Mouse (Mus musculus) hindbrain, embryonic 13.5 days (tissue): ENCODE measurements around the gene Rapgef1. TPM values are rescaled to one million over a fixed set of nuclear protein-coding genes. Genes with fewer than 3 reads are reported as not detected.
"Not testable (repeated sequence)": the region's sequence is repeated elsewhere in the genome, so short reads cannot be mapped to it uniquely, and the experiment has no call there.

Experiments used
- ATAC-seq: fragments of 200-750 bp; cut with Nextera tagmentation; 2 replicates; pipeline ENCODE4 v1.8.0; 2017; ENCODE audit warnings: moderate TSS enrichment; ENCODE audit not compliant: low FRiP score
- H3K27ac ChIP-seq: fragments of 300-500 bp; sonication (generic); 2 replicates; pipeline ENCODE4 v1.5.1; 2015; ENCODE audit warnings: inconsistent platforms, mild to moderate bottlenecking, moderate library complexity
- H3K27me3 ChIP-seq: fragments of 300-500 bp; sonication (generic); 2 replicates; pipeline ENCODE4 v1.6.1; 2015; ENCODE audit warnings: mild to moderate bottlenecking, inconsistent platforms
- H3K36me3 ChIP-seq: fragments of 300-500 bp; sonication (generic); 2 replicates; pipeline ENCODE4 v1.6.1; 2015; ENCODE audit warnings: mild to moderate bottlenecking, inconsistent platforms
- H3K4me1 ChIP-seq: fragments of 300-500 bp; sonication (generic); replicated peaks from 2 replicates; pipeline ENCODE4 v1.6.1; 2015; ENCODE audit warnings: inconsistent platforms
- H3K4me2 ChIP-seq: fragments of 300-500 bp; sonication (generic); 2 replicates; pipeline ENCODE4 v1.6.1; 2015; ENCODE audit warnings: inconsistent platforms, mild to moderate bottlenecking, moderate library complexity
- H3K4me3 ChIP-seq: fragments of 300-500 bp; sonication (generic); 2 replicates; pipeline ENCODE4 v1.5.1; 2015; ENCODE audit warnings: mild to moderate bottlenecking, inconsistent platforms
- H3K9ac ChIP-seq: fragments of 300-500 bp; sonication (generic); 2 replicates; pipeline ENCODE4 v1.6.1; 2015; ENCODE audit warnings: mild to moderate bottlenecking, inconsistent platforms
- H3K9me3 ChIP-seq: fragments of 300-500 bp; sonication (generic); 2 replicates; pipeline ENCODE4 v1.6.1; 2016; ENCODE audit warnings: inconsistent platforms
- WGBS: fragments of 180-500 bp; shearing (Covaris S2); methylation state at CpG from one replicate; pipeline ENCODE4 v1.1.7; 2015; 5-methylcytosine and 5-hydroxymethylcytosine counted together
- polyA plus RNA-seq: library from polyadenylated mRNA; unstranded; fragments of >200 nt; fragmentation: Nextera tagmentation; extraction: Ambion mirVana; gene quantifications from 2 replicates; pipeline ENCODE4 v1.2.1, GENCODE M21; 2015

The Rapgef1 gene
- polyA plus RNA-seq, 1 experiment from 2014 or later, result 14.3 TPM

- Histone ChIP-seq H3K9me3 (no peaks in the 10 kb centered on the region), H3K27ac (no peak overlapping the region), H3K4me2 (no peak overlapping the region), H3K9ac (no peak overlapping the region), H3K27me3 (no peaks in the 10 kb centered on the region), H3K4me3 (no peak overlapping the region), H3K4me1 (peaks cover 7% of the 10 kb centered on the region; the same call in 1 of the 2 replicates), H3K36me3 (peaks cover 96% of the 10 kb centered on the region)
- no peak for ATAC-seq
- WGBS, result 92% methylated on average over 9 of the region's 9 CpGs
Observed at GRCm38 (mm10) chr2:29703104-29704081, 83.9 kb downstream of the Rapgef1 start.

- no peak for ATAC-seq
- H3K9ac ChIP-seq, result no peak overlapping the region
- no peaks in the 10 kb centered on the region for H3K9me3 ChIP-seq
- no peak overlapping the region for H3K4me3 ChIP-seq
- whole genome bisulfite sequencing, result 81% methylated on average over 3 of the region's 3 CpGs
- no peak overlapping the region for H3K4me2 ChIP-seq
- peaks cover 91% of the 10 kb centered on the region for H3K36me3 ChIP-seq
- no peaks in the 10 kb centered on the region for H3K27me3 ChIP-seq
- peak overlapping the region; percentile 18; the same call in 1 of the 2 replicates for H3K27ac ChIP-seq
- H3K4me1 ChIP-seq, result peaks cover 7% of the 10 kb centered on the region; the same call in 1 of the 2 replicates
Observed at GRCm38 (mm10) chr2:29705493-29705892, 86.0 kb downstream of the Rapgef1 start.

- H3K4me1 ChIP-seq, result peaks cover 7% of the 10 kb centered on the region; the same call in 1 of the 2 replicates
- no peak overlapping the region for H3K4me3 ChIP-seq
- no peak overlapping the region for H3K4me2 ChIP-seq
- no peak for ATAC-seq
- peaks cover 88% of the 10 kb centered on the region for H3K36me3 ChIP-seq
- H3K27ac ChIP-seq, result peak overlapping the region; percentile 48; the same call in 1 of the 2 replicates
- no peaks in the 10 kb centered on the region for H3K9me3 ChIP-seq
- WGBS, result 94% methylated on average over 18 of the region's 18 CpGs
- no peaks in the 10 kb centered on the region for H3K27me3 ChIP-seq
- H3K9ac ChIP-seq, result no peak overlapping the region
Observed at GRCm38 (mm10) chr2:29706726-29707620, 87.5 kb downstream of the Rapgef1 start.

DNA sequence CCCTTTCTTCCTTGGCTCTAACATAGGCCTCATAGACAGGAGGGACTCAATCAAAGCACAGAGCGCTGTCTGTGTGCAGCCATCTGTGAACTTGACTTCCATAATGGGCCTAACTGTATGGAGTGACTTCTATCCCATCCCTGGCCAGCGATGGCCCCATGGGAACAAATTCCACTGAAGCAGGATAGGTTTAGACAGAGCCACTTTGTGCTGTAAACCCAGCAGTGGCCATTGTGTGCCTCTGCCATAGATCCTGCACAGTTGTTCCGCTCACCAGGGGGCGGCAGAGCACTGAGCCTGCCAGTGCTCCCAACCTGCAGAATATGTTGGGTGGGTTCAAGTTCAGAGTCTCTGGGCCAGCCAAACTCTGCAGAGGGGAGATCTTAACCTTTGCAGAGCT is 88.2 kb downstream of the Rapgef1 start:
- Histone ChIP-seq H3K27me3 (no peaks in the 10 kb centered on the region), H3K4me2 (no peak overlapping the region), H3K9ac (no peak overlapping the region), H3K4me1 (peaks cover 7% of the 10 kb centered on the region; the same call in 1 of the 2 replicates), H3K4me3 (no peak overlapping the region), H3K27ac (no peak overlapping the region), H3K9me3 (no peaks in the 10 kb centered on the region), H3K36me3 (peaks cover 87% of the 10 kb centered on the region)
- 74% methylated on average over 4 of the region's 4 CpGs for WGBS
- ATAC-seq, result no peak

GRCm38 (mm10) chr2:29708209-29708608 is 88.7 kb downstream of the Rapgef1 start:
- not testable (repeated sequence) for H3K4me2 ChIP-seq, H3K9ac ChIP-seq, H3K27me3 ChIP-seq, ATAC-seq, H3K27ac ChIP-seq, H3K4me1 ChIP-seq, H3K4me3 ChIP-seq, H3K9me3 ChIP-seq
- peaks cover 84% of the 10 kb centered on the region for H3K36me3 ChIP-seq
- WGBS, result 93% methylated on average over 4 of the region's 4 CpGs

DNA sequence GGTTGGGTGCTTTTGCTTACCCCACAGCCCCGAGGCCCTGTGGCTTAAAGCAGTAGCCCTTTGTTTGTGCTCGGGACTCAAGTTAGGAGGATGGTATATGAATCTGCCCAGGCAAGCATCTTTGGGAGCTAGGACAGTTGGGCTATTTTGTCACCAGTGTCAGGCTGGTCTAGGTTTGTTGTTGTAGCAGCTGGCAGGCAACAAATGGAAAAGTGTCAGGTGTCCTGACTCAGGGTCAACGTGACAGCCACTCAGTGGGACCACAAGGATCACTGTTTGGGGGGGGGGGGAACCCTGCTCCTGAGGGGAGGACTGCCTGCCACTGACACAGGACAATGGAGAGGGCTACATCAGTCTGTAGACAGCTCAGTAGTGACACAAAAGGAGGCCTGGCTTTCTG is 91.5 kb downstream of the Rapgef1 start:
- H3K4me2 ChIP-seq, result no peak overlapping the region
- H3K9ac ChIP-seq, result no peak overlapping the region
- H3K27me3 ChIP-seq, result no peaks in the 10 kb centered on the region
- 61% methylated on average over 3 of the region's 3 CpGs for WGBS
- H3K4me1 ChIP-seq, result peaks cover 12% of the 10 kb centered on the region
- no peak for ATAC-seq
- H3K27ac ChIP-seq, result no peak overlapping the region
- H3K9me3 ChIP-seq, result no peaks in the 10 kb centered on the region
- no peak overlapping the region for H3K4me3 ChIP-seq
- H3K36me3 ChIP-seq, result peaks cover 79% of the 10 kb centered on the region

- Histone ChIP-seq H3K4me3 (no peak overlapping the region), H3K4me2 (no peak overlapping the region), H3K4me1 (peaks cover 16% of the 10 kb centered on the region), H3K9ac (no peak overlapping the region), H3K27me3 (no peaks in the 10 kb centered on the region), H3K36me3 (peaks cover 75% of the 10 kb centered on the region), H3K9me3 (no peaks in the 10 kb centered on the region), H3K27ac (no peak overlapping the region)
- 91% methylated on average over 5 of the region's 5 CpGs for WGBS
- ATAC-seq, result no peak
Observed at GRCm38 (mm10) chr2:29711877-29712276, 92.4 kb downstream of the Rapgef1 start.

DNA sequence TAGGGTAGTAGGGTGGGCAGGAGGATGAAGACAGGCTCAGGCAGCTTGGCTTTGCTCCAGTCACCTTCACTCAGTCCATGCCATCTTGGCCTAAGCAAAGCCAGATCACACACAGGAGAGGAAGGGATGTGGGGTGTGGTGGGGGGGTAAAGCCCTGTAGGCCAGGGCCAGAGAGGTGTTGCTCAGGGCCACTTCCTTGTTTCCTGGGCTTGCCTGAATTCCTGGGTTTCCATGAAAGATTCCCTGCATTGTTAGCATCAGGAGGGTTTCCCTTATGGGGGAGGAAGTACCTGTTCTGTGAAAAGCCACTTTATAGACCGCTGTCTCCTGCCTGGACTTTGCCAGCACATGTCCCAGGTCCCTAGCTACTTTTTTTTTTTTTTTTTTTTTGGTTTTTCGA is 94.0 kb downstream of the Rapgef1 start:
- WGBS, result 100% methylated on average over 2 of the region's 2 CpGs

GRCm38 (mm10) chr2:29714127-29714526 is 94.6 kb downstream of the Rapgef1 start:
- Histone ChIP-seq H3K4me1 (peaks cover 11% of the 10 kb centered on the region), H3K9ac (no peak overlapping the region), H3K9me3 (no peaks in the 10 kb centered on the region), H3K27ac (no peak overlapping the region), H3K4me2 (no peak overlapping the region), H3K36me3 (peaks cover 72% of the 10 kb centered on the region), H3K27me3 (no peaks in the 10 kb centered on the region), H3K4me3 (no peak overlapping the region)
- ATAC-seq, result no peak
- 94% methylated on average over 5 of the region's 5 CpGs for WGBS

More for the DNA sequence above, 94.0 kb downstream of the Rapgef1 start:
- ATAC-seq, result no peak
- Histone ChIP-seq H3K4me1 (peaks cover 11% of the 10 kb centered on the region), H3K4me2 (no peak overlapping the region), H3K36me3 (peaks cover 70% of the 10 kb centered on the region), H3K9me3 (no peaks in the 10 kb centered on the region), H3K27ac (no peak overlapping the region), H3K4me3 (no peak overlapping the region), H3K27me3 (no peaks in the 10 kb centered on the region), H3K9ac (no peak overlapping the region)

DNA sequence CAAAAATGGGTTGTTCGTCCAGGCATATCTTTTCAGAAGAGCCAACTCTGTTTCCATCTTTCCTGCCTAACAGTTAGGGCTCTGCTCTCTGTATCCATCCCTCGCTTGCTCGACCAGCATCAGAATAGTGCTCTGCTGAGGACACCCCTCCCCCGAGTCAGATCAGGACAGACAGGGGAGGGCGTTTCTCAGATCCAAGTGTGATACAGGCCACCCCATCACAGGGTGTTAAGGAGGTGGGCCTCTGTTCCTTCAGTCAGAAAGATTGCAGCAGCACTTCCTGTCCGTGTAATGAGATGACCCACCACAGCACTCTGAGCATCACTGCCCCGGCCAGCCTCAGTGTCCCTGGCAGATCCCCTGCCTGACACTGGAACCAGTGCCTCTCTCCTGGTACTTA is 96.6 kb downstream of the Rapgef1 start:
- H3K27ac ChIP-seq, result peak overlapping the region; percentile 26; the same call in 1 of the 2 replicates
- H3K27me3 ChIP-seq, result no peaks in the 10 kb centered on the region
- H3K9me3 ChIP-seq, result no peaks in the 10 kb centered on the region
- H3K9ac ChIP-seq, result 0 out of 2 replicates have a peak overlapping the region, but pooled peaks have one; percentile 29
- 48% methylated on average over 7 of the region's 7 CpGs for WGBS
- H3K4me1 ChIP-seq, result peaks cover 11% of the 10 kb centered on the region
- H3K4me2 ChIP-seq, result no peak overlapping the region
- H3K36me3 ChIP-seq, result peaks cover 78% of the 10 kb centered on the region
- H3K4me3 ChIP-seq, result no peak overlapping the region
- ATAC-seq, result no peak

GRCm38 (mm10) chr2:29716691-29717090 is 97.2 kb downstream of the Rapgef1 start:
- Histone ChIP-seq H3K4me3 (no peak overlapping the region), H3K9ac (no peak overlapping the region), H3K4me1 (peaks cover 11% of the 10 kb centered on the region), H3K9me3 (no peaks in the 10 kb centered on the region), H3K27me3 (no peaks in the 10 kb centered on the region), H3K36me3 (peaks cover 78% of the 10 kb centered on the region), H3K4me2 (no peak overlapping the region), H3K27ac (peak overlapping the region; percentile 26; the same call in 1 of the 2 replicates)
- 20% methylated on average over 6 of the region's 6 CpGs for WGBS
- 0 out of 2 replicates have a peak, but pooled peaks have one; percentile 49 for ATAC-seq

GRCm38 (mm10) chr2:29718581-29718980 is 99.1 kb downstream of the Rapgef1 start:
- H3K4me2 ChIP-seq, result no peak overlapping the region
- no peak overlapping the region for H3K4me3 ChIP-seq
- H3K27ac ChIP-seq, result no peak overlapping the region
- H3K9ac ChIP-seq, result no peak overlapping the region
- peaks cover 11% of the 10 kb centered on the region for H3K4me1 ChIP-seq
- no peaks in the 10 kb centered on the region for H3K9me3 ChIP-seq
- no peak for ATAC-seq
- no peaks in the 10 kb centered on the region for H3K27me3 ChIP-seq
- peaks cover 81% of the 10 kb centered on the region for H3K36me3 ChIP-seq
- 90% methylated on average over 5 of the region's 5 CpGs for WGBS
